ENCODE assay signal across 10 mouse cellular contexts in the genomic region with DNA sequence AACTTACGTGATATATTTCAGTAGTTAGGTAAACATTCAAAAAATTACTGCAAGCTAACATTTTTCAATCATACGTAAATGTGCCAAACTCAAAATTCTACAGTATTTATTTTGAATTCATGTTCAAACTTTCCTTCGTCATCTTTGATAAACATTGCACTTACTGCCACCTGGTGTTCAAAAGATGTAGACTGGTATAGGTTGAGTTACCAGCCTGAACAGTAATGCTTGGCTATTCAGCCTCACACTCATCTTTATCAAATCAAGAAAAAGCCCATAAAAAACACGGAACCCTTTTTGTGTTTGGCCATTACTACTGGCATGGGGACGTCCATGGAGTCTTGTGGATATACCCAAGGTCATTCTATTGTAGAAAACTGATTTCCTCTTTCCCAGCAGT. TPM values are rescaled to one million over a fixed set of nuclear protein-coding genes. Genes with fewer than 3 reads are reported as not detected.
DNase-seq lines count a peak whose midpoint lies in the region; ATAC-seq and TF ChIP-seq lines count a peak whose summit lies in the region.
"Had no signal": no experiment of that assay in that cellular context is flagged by ENCODE, and none has a peak within 500 bp of the region (broad histone marks: within the 10 kb centered on the region; RNA-seq: fewer than 3 reads in every experiment).

No protein-coding gene starts in this region.

- no peaks in the 10 kb centered on the region for H3K27me3 ChIP-seq in heart, adult 2 months (ENCODE audit: control insufficient read depth, insufficient read depth, low read length)
- no peaks in the 10 kb centered on the region for H3K27me3 ChIP-seq in heart, embryonic 11.5 days (ENCODE audit: control insufficient read depth, insufficient read depth, low read length)
- H3K27me3 ChIP-seq in neural tube, embryonic 11.5 days (ENCODE audit: control insufficient read depth, insufficient read depth, low read length) = no peaks in the 10 kb centered on the region
- no peaks in the 10 kb centered on the region for H3K27me3 ChIP-seq in neural tube, embryonic 15.5 days (replicated peaks)
- no peaks in the 10 kb centered on the region for H3K27me3 ChIP-seq in forebrain, embryonic 16.5 days (replicated peaks; ENCODE audit: control insufficient read depth, insufficient read depth, low read length)
- H3K27me3 ChIP-seq: heart, embryonic 13.5 days had no signal

- no peak for DNase-seq in heart, adult 2 months
- peak; percentile 25 for DNase-seq in neural tube, embryonic 11.5 days (ENCODE audit: low spot score)
- peak; percentile 49 for DNase-seq in retina, postnatal 1 day
- no peak for DNase-seq in thymus, postnatal 25 days
- DNase-seq in right cerebral cortex, postnatal 36 days (ENCODE audit: low spot score in 2 of 2) = no peak

- no peaks in the 10 kb centered on the region for H3K4me1 ChIP-seq in heart, adult 2 months (ENCODE audit: control insufficient read depth, insufficient read depth, low read length)
- no peaks in the 10 kb centered on the region for H3K4me1 ChIP-seq in heart, embryonic 11.5 days (ENCODE audit: control insufficient read depth, insufficient read depth, low read length)
- H3K4me1 ChIP-seq in neural tube, embryonic 11.5 days (ENCODE audit: control insufficient read depth, insufficient read depth, low read length) = no peaks in the 10 kb centered on the region
- no peaks in the 10 kb centered on the region for H3K4me1 ChIP-seq in neural tube, embryonic 15.5 days
- H3K4me1 ChIP-seq in forebrain, embryonic 16.5 days (replicated peaks; ENCODE audit: control insufficient read depth, insufficient read depth, low read length) = no peaks in the 10 kb centered on the region
- H3K4me1 ChIP-seq: heart, embryonic 13.5 days had no signal

- H3K27ac ChIP-seq in heart, adult 2 months = no peak overlapping the region
- H3K27ac ChIP-seq in heart, embryonic 11.5 days (ENCODE audit: low read depth, low read length) = no peak overlapping the region
- H3K27ac ChIP-seq in neural tube, embryonic 11.5 days (ENCODE audit: low read depth, low read length) = no peak overlapping the region
- H3K27ac ChIP-seq in neural tube, embryonic 15.5 days (replicated peaks) = no peak overlapping the region
- H3K27ac ChIP-seq in forebrain, embryonic 16.5 days (ENCODE audit: low read length) = no peak overlapping the region
- H3K27ac ChIP-seq: heart, embryonic 13.5 days had no signal

- no peak for TF ChIP-seq POLR2A in heart, adult 2 months (IDR thresholded peaks at IDR 0.05; ENCODE audit: insufficient read depth, low read depth, low read length)

- no peaks in the 10 kb centered on the region for H3K36me3 ChIP-seq in heart, adult 2 months (ENCODE audit: control insufficient read depth, insufficient read depth, low read length)
- H3K36me3 ChIP-seq in heart, embryonic 11.5 days (ENCODE audit: control insufficient read depth, insufficient read depth, low read length) = no peaks in the 10 kb centered on the region
- no peaks in the 10 kb centered on the region for H3K36me3 ChIP-seq in neural tube, embryonic 11.5 days (ENCODE audit: control insufficient read depth, insufficient read depth, low read length)
- H3K36me3 ChIP-seq in neural tube, embryonic 15.5 days = no peaks in the 10 kb centered on the region
- H3K36me3 ChIP-seq in forebrain, embryonic 16.5 days (ENCODE audit: control insufficient read depth, insufficient read depth) = no peaks in the 10 kb centered on the region
- H3K36me3 ChIP-seq: heart, embryonic 13.5 days had no signal

- ATAC-seq in heart, embryonic 11.5 days (replicated peaks; ENCODE audit: insufficient number of reproducible peaks, low FRiP score, low TSS enrichment) = no peak
- peak; percentile 60; the same call in 1 of the 2 replicates for ATAC-seq in neural tube, embryonic 11.5 days (ENCODE audit: insufficient read depth, low FRiP score, low TSS enrichment)
- no peak; the same call in 1 of the 2 replicates for ATAC-seq in neural tube, embryonic 15.5 days (ENCODE audit: low FRiP score)
- ATAC-seq in forebrain, embryonic 16.5 days = peak; percentile 38; the same call in 1 of the 2 replicates

- WGBS in heart, adult 2 months = 19% methylated on average over 5 of the region's 5 CpGs
- 26% methylated on average over 5 of the region's 5 CpGs for WGBS in heart, embryonic 11.5 days (ENCODE audit: insufficient replicate concordance)
- 33% methylated on average over 5 of the region's 5 CpGs for WGBS in neural tube, embryonic 11.5 days
- 32% methylated on average over 5 of the region's 5 CpGs for WGBS in neural tube, embryonic 15.5 days
- WGBS in forebrain, embryonic 16.5 days = 24% methylated on average over 5 of the region's 5 CpGs

- no peaks in the 10 kb centered on the region for H3K9me3 ChIP-seq in heart, embryonic 11.5 days (replicated peaks; ENCODE audit: control insufficient read depth, low read length)
- H3K9me3 ChIP-seq in neural tube, embryonic 11.5 days (ENCODE audit: control insufficient read depth, low read length) = no peaks in the 10 kb centered on the region
- no peaks in the 10 kb centered on the region for H3K9me3 ChIP-seq in neural tube, embryonic 15.5 days (replicated peaks)
- no peaks in the 10 kb centered on the region for H3K9me3 ChIP-seq in forebrain, embryonic 16.5 days (ENCODE audit: control insufficient read depth, low read length)
- H3K9me3 ChIP-seq: heart, embryonic 13.5 days had no signal

- no peak for TF ChIP-seq EP300 in heart, adult 2 months (IDR thresholded peaks at IDR 0.05; ENCODE audit: insufficient read depth, low read depth, low read length)

- H3K9ac ChIP-seq in heart, adult 2 months (ENCODE audit: low read depth, low read length) = no peak overlapping the region
- H3K9ac ChIP-seq in heart, embryonic 11.5 days (ENCODE audit: low read depth, low read length) = no peak overlapping the region
- no peak overlapping the region for H3K9ac ChIP-seq in neural tube, embryonic 11.5 days (ENCODE audit: low read length)
- H3K9ac ChIP-seq in neural tube, embryonic 15.5 days (replicated peaks) = no peak overlapping the region
- no peak overlapping the region for H3K9ac ChIP-seq in forebrain, embryonic 16.5 days (replicated peaks; ENCODE audit: low read depth, low read length)
- H3K9ac ChIP-seq: heart, embryonic 13.5 days had no signal

- no peak overlapping the region for H3K4me3 ChIP-seq in heart, adult 2 months
- H3K4me3 ChIP-seq in heart, embryonic 11.5 days (ENCODE audit: low read depth, low read length) = no peak overlapping the region
- H3K4me3 ChIP-seq in neural tube, embryonic 11.5 days (ENCODE audit: low read depth, low read length) = no peak overlapping the region
- no peak overlapping the region for H3K4me3 ChIP-seq in neural tube, embryonic 15.5 days (replicated peaks)
- no peak overlapping the region for H3K4me3 ChIP-seq in forebrain, embryonic 16.5 days (replicated peaks; ENCODE audit: low read length)
- H3K4me3 ChIP-seq: heart, embryonic 13.5 days had no signal

- no peaks in the 10 kb centered on the region for H3K79me2 ChIP-seq in heart, adult 2 months (replicated peaks; ENCODE audit: control insufficient read depth, insufficient read depth, low read length)

- no peak overlapping the region for H3K4me2 ChIP-seq in heart, embryonic 11.5 days
- H3K4me2 ChIP-seq in neural tube, embryonic 11.5 days (ENCODE audit: low read depth) = no peak overlapping the region
- no peak overlapping the region for H3K4me2 ChIP-seq in neural tube, embryonic 15.5 days
- H3K4me2 ChIP-seq in forebrain, embryonic 16.5 days (ENCODE audit: low read length) = no peak overlapping the region
- H3K4me2 ChIP-seq: heart, embryonic 13.5 days had no signal

- intact Hi-C loops in heart, adult 2 months (cut with DNase I) = loop anchor here (5.0 kb wide), 1 partner anchor 172 kb away; no protein-coding TSS in a partner anchor

- peak; percentile 56 for TF ChIP-seq CTCF in heart, adult 2 months (IDR thresholded peaks at IDR 0.05)

RNA-seq across cellular contexts. Expression of gene Scn9a, which starts 9.6 kb away (rescaled TPM):
- total RNA-seq in heart, adult 2 months (2021) = under 1 TPM; 0.03 to 0.05 TPM
- 0.23 TPM in 1 of 2 replicates, not detected in the other for polyA plus RNA-seq in heart, adult 2 months (2012; rRNA removed)
- 0.03 and 0.04 TPM in 2 replicates for polyA plus RNA-seq in heart, embryonic 11.5 days (2014; fragmentation: Nextera tagmentation; extraction: Ambion mirVana)
- 9.0 and 10.5 TPM in 2 replicates for polyA plus RNA-seq in neural tube, embryonic 11.5 days (2014; fragmentation: Nextera tagmentation; extraction: Ambion mirVana)
- 15.0 and 17.2 TPM in 2 replicates for polyA plus RNA-seq in neural tube, embryonic 15.5 days (2015; fragmentation: Nextera tagmentation; extraction: Ambion mirVana)
- 4.1 and 7.1 TPM in 2 replicates for polyA plus RNA-seq in forebrain, embryonic 16.5 days (2015; fragmentation: Nextera tagmentation; extraction: Ambion mirVana)
- polyA plus RNA-seq: testis, adult 2 months had no signal

Comparison
In these comparisons a context has a peak if more than half of its experiments do, and no peak if none do; other contexts are left out.
1. ATAC-seq: peak in neural tube, embryonic 11.5 days (single experiment) and forebrain, embryonic 16.5 days (single experiment); none in heart, embryonic 11.5 days (single experiment) and neural tube, embryonic 15.5 days (single experiment).
2. DNase-seq: peak in neural tube, embryonic 11.5 days (single experiment) and retina, postnatal 1 day (single experiment); none in heart, adult 2 months (0 of 2), thymus, postnatal 25 days (single experiment) and right cerebral cortex, postnatal 36 days (0 of 2).